Mouse (Mus musculus): ENCODE results near the gene Dlg2.

Gene Dlg2

DNA sequence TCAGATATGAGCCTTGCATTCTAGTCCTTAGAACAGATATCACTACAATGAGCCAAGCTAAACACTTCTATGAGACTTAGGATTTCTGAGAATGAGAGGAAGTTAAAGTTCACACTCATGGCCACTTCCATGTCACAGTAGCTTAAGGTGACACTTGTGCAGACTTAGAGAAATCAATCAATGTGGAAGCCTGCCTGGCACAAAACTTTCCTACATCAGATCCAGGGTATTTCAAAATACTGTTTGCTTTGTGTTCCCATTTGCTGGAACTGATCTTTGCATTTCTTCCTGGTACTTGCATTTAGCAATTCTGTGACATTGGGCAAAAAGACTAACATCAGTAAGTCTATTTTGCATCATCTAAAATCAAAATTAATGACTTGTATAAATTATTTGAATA, 1091.0 kb downstream of the Dlg2 start:
- no peak for DNase-seq (ENCODE audit: low read depth, low spot score)

DNA sequence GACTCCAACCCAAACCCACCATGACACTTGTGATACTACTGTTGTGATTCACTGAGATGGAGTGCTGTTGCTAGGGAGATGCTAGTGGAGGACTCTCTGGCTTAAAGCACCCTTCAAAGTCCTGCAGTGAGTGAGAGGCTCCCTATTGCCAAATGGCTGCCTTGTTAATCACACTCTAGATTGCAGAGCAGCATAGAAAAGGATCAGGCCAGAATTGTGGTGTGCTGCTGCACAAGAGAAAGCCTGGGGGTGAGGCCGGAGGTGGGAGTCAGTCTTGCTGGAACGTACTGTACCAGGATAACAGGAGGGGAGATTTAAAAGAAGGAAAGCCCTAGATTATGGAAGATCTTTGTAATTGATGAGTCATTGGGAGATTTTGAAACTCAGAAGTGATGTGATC, 1094.5 kb downstream of the Dlg2 start:
- no peak for DNase-seq (ENCODE audit: low read depth, low spot score)

GRCm38 (mm10) chr7:91572666-91573065, 1096.2 kb downstream of the Dlg2 start:
- DNase-seq (ENCODE audit: low read depth, low spot score), result no peak

DNA sequence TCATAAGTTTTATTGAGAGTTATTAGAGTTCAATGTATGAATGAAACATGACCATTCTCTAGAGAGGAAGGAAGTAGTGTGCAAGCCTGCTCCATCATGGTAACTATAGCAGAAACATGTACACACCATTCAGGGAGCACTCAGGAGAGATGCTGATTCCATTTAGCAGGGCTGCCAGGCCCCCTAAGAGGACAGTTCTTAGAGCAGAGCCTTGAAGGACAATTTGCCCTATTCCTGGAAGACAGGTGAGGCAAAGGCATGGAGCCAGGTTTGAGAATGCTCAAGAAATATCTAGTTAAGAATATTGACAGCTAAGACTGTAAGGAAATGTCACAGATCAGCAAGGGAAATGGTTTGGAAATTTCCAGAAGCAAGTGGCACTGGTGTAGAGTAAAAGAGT, 1096.8 kb downstream of the Dlg2 start:
- no peak for DNase-seq (ENCODE audit: low read depth, low spot score)

- DNase-seq (ENCODE audit: low read depth, low spot score), result no peak
Observed at GRCm38 (mm10) chr7:91576216-91576615, 1099.7 kb downstream of the Dlg2 start.

- no peak for DNase-seq (ENCODE audit: low read depth, low spot score)
Observed at GRCm38 (mm10) chr7:91582203-91582602, 1105.7 kb downstream of the Dlg2 start.

DNA sequence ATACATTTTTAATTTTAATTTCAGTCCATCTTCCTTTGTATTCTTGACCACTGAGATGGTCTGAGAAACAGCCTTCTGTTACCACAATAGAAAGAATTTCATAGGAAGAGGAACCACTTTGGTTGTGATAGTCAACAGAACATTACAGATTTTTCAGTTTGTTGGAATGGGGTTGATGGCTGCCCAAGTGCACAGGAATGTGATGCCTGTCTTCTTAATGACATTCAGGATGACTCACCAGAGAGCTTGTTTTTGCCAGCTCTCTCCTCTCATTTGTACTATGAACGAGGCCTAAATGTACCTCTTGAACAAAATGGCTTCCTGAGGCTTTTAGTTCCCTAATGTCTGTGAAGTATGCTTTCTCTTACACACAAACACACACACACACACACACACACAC, 1107.1 kb downstream of the Dlg2 start:
- DNase-seq (ENCODE audit: low read depth, low spot score), result no peak

DNA sequence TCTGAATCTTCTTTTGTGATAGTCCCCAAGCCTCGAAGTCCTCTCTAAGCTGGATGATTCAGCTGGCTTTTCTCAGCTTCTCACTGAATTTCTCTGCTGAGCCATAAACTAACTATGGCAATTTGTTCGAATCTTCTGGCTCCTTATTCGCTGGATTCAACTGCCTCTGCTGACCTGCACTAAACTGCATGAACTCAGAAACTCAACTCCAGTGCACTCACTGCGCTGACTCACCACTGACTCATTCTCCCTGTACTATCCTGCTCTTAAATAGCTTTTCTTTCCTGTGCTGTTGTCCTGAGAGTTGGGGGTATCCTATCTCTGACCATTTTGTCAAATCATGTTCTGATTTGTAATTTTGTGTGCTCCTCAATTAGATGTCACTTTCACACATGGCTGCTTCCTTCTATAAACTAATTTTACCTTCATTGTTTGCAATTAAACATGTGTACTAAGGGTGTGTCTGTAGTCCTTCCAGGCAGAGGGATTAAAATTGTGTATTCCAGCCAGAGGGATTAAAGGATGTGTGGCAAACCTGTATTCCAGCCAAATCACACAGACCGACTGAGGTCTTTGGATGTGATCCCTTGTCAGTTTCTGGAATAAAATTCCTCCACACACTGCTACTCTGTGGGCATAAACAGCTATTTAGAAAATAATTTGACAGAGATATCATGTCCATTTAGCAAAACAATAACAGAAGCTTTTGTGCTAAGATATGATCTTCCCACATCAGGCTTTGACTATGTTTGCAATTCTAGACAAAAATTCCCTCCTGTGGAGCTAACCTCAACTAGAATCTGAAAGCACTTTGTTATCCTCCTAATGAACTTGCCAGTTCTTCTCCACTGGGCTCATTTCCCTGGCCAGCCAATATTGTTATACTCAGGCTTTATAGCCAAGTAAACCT, 1115.0 kb downstream of the Dlg2 start:
- no peak for DNase-seq (ENCODE audit: low read depth, low spot score)

GRCm38 (mm10) chr7:91598549-91598948, 1122.1 kb downstream of the Dlg2 start:
- DNase-seq (ENCODE audit: low read depth, low spot score), result no peak

DNA sequence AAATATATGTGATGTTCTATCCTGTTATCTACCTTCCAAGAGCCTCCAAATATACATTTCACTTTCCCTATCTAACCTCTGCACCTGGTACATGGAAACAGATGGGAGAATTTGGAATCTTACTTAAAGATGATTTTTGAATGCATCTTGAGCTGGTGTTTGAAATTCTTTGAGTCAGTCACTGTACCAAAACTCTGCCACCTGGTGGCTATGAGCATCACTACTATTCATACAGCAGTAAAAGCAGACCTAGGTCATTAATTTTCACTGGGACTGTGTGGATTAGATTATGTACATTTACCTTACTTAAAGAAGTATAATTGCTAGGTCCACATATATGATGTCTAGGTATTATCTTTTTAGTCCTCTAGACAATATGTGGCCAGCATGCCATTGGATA, 1124.8 kb downstream of the Dlg2 start:
- no peak for DNase-seq (ENCODE audit: low read depth, low spot score)

DNA sequence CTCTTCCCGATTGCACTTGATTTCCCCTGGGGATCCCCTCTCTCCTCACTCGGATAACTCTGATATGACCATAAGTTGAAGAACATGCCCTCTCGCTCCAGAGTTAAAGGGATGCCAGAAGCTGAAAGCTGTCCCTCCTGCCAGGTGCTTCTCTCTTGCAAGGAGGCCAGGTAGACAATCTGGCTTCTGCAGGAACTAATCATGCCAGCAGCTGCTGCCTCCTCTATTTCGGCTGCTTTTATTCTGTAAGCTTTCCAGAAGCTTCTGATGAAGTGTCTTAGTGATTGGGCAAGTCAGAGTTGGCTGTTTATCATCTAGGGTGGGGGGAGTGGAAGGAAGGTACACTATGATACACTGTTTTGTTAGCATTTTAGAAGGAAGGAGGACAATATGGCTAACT, 1127.1 kb downstream of the Dlg2 start:
- DNase-seq (ENCODE audit: low read depth, low spot score), result no peak

DNA sequence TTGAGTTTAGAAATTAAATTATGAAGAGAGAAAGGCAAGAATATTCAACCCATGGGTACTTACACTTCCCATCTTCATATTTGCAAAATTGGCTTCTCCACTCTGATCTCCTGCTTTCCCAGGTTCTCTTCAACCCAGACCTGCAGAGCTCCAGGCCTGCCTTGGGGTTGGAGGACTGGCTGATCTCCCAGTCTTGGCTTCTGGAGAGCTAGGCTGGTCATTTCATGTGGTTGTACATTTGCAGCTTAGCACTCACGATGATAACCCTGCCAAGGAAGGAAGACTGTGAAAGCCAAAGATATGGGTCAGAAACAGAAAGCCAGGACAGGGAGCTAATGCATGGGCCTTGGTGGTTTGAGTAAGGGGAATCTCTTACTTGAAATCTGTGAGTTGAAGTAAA, 1176.6 kb downstream of the Dlg2 start:
- DNase-seq (ENCODE audit: low read depth, low spot score), result no peak

- no peak for DNase-seq (ENCODE audit: low read depth, low spot score)
Observed at GRCm38 (mm10) chr7:91659498-91659897, 1183.0 kb downstream of the Dlg2 start.

DNA sequence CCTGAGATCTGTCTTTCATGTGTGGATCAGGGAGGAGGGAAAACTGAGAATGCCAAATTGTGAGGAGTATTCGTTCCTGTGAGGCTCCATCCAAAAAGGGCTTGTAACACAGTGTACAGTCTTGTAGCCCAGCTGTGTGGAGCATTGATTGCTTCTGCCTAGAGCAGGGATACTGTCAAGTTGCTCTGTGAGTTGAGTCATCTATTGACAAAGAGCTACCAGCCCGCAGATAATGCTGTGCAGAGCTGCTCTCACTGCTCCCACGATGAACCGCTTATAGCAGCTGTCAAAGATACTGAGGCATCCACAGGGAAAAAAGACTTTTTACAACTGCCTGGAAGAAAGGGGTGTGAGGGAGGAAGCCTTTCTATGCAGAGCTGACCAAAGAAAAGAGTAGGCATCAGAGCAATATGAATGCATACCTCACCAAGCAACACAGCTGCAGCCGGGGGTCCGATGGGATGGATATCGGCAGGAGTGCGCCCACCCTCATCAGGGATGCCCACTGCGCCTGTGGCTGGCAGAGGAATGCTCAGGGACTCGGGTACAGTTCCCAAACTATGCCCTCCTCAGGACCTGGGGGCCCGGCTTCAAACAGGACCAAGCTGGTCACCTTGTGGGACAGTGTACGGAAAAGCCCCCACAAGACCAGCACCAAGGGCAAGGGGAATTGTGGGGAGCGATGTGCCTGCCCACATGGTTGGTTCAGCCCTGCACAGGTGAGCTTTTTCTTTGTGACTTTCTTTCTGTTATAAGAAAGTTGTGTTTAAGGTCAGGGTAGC, 1196.0 kb downstream of the Dlg2 start:
- DNase-seq (ENCODE audit: low read depth, low spot score), result no peak

- no peak for DNase-seq (ENCODE audit: low read depth, low spot score)
Observed at GRCm38 (mm10) chr7:91674401-91674800, 1197.9 kb downstream of the Dlg2 start.

GRCm38 (mm10) chr7:91677934-91678333, 1201.5 kb downstream of the Dlg2 start:
- DNase-seq (ENCODE audit: low read depth, low spot score), result no peak

DNA sequence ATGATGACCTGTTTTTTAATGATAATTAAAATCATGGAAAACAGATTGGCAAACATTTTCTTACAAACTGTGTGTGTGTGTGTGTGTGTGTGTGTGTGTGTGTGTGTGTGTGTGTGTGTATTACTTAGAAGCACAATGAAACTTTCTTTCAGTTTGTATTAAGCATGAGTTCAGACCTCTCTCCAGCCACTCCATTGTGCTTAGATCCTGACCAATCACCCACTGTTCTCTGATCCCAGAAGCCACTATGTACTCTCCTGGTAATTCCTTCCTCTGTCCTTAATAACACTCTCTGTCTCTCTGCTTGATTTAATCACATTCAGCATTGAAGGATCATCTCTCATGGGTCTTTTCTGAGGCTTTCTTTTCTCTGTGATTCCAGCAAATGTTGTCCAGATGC, 1211.5 kb downstream of the Dlg2 start:
- no peak for DNase-seq (ENCODE audit: low read depth, low spot score)

- no peak for DNase-seq (ENCODE audit: low read depth, low spot score)
Observed at GRCm38 (mm10) chr7:91689829-91690228, 1213.4 kb downstream of the Dlg2 start.

GRCm38 (mm10) chr7:91709853-91710252, 1233.4 kb downstream of the Dlg2 start:
- DNase-seq (ENCODE audit: low read depth, low spot score), result no peak

DNA sequence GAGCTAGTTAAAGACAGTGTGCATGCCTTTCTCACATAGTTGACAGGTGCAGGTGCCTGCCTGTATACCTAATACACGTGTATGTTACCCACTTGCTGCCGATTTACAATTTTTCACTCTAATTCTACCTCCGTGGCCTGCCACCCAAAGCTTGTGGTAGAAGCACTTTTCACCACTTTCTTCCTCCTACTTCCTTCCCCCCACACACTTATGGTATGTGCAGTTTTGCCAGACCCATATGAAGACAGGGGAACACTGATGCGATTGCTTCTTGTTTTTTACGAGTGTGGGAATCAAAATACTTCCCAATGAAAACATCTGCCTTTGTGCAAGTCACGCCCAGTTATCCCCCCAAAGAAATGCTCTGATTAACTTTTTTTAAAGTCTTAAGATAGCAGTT, 1234.7 kb downstream of the Dlg2 start:
- no peak for DNase-seq (ENCODE audit: low read depth, low spot score)

GRCm38 (mm10) chr7:91715776-91716175, 1239.3 kb downstream of the Dlg2 start:
- DNase-seq (ENCODE audit: low read depth, low spot score), result no peak

DNA sequence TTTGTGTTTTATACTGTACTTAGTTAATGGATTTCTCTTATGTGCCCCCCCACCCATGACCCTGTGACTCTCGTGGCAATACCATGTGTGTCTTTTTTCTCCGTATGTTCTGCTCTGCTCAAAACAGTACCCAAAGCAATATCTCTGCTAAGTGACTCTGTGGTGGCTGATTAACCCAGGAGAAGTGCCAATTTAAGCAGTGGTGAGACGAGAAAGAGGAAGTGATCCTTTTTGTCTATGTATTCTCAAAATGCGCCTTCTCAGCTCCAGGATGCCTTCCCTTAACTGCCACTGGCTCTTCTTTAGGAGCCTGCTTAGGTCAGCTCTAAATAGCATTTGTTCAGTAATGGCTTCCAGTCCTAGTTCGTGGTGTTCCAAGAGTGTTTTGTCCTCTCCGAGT, 1240.2 kb downstream of the Dlg2 start:
- DNase-seq (ENCODE audit: low read depth, low spot score), result no peak

DNA sequence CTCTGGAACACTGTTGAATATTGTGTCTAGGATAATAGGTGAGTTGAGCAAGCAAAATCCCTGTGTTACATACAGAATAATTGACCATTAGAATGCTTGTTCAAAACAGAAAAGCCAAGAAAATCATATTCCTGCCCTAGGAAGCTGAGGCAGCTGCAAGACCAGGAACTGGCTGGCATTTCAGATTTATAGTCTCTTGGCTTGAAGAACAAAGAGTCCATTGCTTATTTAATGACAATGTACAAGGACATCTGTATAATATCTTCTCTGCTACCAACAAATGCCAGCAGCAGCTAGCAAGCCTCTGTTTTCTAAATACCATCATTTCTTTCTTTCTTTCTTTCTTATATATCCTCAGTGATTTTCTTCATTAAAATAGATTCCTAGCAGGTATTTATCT, 1243.8 kb downstream of the Dlg2 start:
- no peak for DNase-seq (ENCODE audit: low read depth, low spot score)
